Mouse (Mus musculus) bone marrow, adult 2 months (tissue): Measurements from ENCODE around the gene Ranbp9.

Source experiments
- CTCF ChIP-seq: fragments of 200-500 bp; IDR thresholded peaks from 2 replicates; pipeline ENCODE4 v1.5.1; 2011; ENCODE audit warnings: low read length, control low read depth; ENCODE audit not compliant: control insufficient read depth, insufficient read depth
- POLR2A ChIP-seq: fragments of 200-500 bp; IDR thresholded peaks from 2 replicates; pipeline ENCODE4 v1.6.1; 2011; ENCODE audit warnings: low read depth, mild to moderate bottlenecking, control low read depth, low read length, borderline replicate concordance; ENCODE audit not compliant: control insufficient read depth

- TF ChIP-seq POLR2A, result no peak
- TF ChIP-seq CTCF, result no peak
These were observed 16.7 kb upstream of the Ranbp9 start for GRCm38 (mm10) chr13:43497769-43498168.
